Mouse (Mus musculus): ENCODE data around the gene 2310034G01Rik.

Gene 2310034G01Rik

DNA sequence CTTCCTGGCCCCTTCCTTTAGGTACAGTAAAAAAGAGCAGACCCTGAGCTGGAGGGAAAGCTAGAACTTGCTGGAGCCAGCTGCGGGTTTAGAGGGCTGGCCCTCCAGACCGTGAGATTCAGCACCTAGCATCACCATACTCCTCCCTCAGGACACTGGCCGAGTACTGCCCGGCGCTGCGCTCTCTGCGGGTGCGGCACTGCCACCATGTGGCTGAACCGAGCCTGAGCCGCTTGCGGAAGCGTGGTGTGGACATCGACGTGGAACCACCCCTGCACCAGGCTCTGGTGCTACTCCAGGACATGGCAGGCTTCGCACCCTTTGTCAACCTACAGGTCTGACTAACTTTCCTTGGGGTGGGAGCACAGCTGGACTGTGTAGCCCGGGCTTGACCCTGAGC is 20.2 kb downstream of the 2310034G01Rik start:
- peak; percentile 90 for DNase-seq (ENCODE audit: extremely low read depth, insufficient read length, low spot score)

DNA sequence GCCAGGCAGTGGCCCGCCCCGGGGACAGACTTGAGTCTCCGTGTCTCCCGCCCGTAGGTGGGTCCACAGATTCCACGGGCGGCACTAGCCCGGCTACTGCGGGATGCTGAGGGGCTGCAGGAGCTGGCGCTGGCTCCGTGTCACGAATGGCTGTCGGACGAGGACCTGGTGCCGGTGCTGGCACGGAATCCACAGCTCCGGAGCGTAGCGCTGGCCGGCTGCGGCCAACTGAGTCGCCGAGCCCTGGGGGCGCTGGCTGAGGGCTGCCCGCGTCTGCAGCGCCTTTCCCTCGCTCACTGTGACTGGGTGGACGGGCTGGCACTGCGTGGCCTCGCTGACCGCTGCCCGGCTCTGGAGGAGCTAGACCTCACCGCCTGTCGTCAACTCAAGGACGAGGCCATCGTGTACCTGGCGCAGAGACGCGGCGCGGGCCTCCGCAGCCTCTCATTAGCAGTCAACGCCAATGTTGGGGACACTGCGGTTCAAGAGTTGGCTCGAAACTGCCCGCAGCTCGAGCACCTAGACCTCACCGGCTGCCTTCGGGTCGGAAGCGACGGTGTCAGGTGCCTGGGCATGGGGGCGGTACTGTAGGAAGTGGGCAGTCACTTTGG is 21.0 kb downstream of the 2310034G01Rik start:
- DNase-seq (ENCODE audit: extremely low read depth, insufficient read length, low spot score) = no peak

DNA sequence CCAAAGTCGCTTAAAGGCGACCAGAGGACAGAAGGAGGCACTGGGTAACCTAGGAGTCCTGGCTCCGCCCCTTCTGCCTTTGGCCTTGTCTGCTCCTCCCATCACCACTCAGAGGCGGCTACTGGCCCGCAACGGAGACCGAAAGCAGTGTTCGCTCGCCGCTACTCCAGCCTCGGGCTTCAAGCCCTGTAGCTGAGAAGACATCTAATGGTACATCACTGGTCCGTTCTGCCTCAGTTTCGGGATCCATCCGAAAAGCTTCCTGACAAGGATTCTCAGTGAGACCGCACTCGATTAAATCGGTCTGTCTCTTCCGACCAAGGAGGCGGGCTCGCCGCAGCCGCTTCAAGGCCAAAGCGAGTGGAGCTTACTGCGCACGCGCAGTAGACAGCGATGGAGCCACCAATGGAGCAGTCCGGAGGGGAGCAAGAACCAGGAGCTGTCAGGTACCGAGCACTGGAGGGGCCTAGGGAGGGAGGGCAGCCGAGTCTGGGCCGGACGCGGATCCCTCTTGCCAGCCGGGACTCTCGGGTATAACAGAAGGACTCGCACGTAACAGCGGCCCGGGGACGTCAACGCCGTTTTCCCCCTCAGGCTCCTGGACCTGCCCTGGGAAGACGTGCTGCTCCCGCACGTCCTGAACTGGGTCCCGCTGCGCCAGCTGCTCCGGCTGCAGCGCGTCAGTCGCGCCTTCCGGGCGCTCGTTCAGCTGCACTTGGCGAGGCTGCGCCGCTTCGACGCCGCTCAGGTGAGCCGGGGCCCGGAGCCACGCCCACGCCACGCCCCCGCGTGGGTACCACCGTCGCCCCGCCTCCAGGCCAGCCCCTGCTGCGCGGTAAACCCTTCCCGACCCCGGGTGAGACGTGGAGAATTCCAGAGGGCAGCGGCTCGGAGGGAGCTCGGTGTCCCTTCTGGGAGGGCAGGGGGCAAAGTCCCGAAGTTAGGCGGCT is 21.7 kb downstream of the 2310034G01Rik start, which contains the start of gene Fbxl15:
Gene Fbxl15 (plus strand): TSS at position 104 of the 950 bp plus-strand sequence.
- DNase-seq (ENCODE audit: extremely low read depth, insufficient read length, low spot score) = peak; percentile 95

DNA sequence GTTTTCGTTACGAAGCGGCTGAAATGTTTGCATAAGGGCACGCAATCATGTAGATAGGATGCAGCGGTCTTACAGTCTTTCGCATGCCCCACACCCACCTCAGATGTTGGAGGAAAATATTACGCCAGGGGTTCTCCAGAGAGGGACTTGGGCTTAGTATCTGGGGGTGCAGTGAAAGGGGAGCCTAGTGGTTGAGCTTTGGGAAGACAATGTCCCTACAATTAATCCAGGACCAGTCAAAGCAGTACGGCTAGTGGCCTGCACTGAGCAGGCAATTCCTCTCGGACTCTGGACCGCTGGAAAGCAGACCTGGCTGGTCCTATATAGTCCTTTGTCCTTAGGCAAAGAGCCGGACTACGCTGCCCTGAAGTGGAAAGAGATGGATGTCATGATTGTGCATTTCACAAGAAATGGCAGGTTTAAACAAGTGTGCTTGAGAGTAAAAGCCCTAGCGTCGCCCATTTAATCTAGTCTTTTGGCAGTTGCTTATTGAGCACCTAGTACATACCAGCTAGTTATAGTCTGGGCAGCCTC is 22.5 kb downstream of the 2310034G01Rik start:
- DNase-seq (ENCODE audit: extremely low read depth, insufficient read length, low spot score) = no peak

DNA sequence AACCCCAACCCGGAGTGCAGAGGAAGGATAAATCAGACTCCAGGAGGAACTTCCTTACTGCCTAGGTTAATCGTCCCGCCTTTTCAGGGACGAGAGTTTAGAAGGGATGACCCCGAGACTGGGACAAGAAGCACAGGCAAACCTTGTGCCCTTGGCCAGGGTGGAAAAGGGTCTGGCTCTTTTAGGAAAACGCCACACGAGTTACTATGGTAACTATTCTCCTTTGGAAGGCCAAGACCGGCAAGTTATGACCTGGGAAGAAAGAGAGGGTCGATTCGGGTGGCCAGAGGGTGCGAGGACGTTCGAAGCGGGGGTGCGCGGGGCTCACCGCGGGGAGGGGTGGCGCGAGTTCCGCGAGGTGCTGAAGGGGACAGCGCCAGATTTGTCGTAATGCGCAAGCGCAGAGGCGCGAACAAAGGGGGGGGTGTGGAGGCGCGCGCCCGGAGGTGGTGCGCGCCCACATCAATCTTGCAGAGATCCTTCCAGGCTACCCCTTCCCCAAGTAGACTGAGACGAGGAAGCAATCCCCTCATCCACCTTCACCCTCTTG is 23.3 kb downstream of the 2310034G01Rik start, which contains the start of gene Psd:
Gene Psd (minus strand): TSS at position 401 of the 550 bp plus-strand sequence.
- DNase-seq (ENCODE audit: extremely low read depth, insufficient read length, low spot score) = no peak

DNA sequence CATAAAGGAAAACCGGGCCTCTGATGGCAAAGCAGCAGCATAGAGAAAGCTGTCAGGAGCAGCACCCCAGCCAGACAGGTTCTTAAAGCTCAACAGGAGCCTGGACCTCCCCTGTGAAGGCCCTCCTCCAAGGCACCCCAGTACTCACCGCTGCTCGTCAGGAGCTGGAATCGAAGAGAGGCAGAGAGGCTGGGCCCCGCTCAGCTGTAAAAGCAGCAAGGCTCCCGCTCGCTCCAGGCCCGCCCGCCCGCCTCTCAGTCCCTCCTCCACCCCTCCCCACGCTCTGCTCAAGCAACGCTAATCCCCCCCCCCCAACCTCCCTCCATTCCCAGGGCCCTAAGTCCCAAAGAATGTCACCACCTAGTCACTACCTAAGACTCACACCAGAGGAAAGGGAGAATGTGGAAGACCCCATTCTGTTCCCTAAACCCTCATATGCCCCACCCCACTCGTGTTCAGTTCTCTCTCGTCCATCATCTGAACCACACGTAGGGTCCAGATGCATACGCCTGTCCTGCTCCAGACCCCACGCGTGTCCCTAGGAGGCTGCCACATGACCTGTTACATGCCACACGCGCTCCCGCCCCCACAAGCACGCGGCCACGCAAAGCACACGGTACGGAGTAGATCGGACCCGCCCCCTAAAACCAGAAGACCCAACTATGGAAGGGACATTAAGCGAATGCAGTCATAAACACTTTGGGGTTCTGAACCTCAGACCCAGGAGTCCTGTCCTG is 23.9 kb downstream of the 2310034G01Rik start:
- no peak for DNase-seq (ENCODE audit: extremely low read depth, insufficient read length, low spot score)

DNA sequence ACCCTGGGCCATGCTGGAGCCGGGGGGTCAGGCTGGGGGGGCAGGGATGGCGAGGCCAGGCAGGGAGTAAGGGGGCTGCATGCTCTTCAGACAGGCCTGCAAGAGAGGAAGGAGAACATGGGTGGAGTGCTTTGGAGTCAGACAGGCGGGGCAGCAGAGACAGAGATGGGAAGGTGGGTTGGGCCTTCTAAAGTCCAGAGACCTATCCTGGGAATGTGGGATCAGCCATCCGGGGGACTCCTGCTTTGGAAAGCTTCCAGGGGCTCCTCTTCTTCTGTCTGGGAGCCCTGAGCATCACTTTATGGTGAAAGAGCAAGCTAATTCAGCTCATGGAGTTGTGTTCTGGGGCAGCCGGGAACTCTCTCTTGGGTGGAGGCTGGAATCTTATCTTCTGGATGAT is 25.2 kb downstream of the 2310034G01Rik start:
- DNase-seq (ENCODE audit: extremely low read depth, insufficient read length, low spot score) = no peak

DNA sequence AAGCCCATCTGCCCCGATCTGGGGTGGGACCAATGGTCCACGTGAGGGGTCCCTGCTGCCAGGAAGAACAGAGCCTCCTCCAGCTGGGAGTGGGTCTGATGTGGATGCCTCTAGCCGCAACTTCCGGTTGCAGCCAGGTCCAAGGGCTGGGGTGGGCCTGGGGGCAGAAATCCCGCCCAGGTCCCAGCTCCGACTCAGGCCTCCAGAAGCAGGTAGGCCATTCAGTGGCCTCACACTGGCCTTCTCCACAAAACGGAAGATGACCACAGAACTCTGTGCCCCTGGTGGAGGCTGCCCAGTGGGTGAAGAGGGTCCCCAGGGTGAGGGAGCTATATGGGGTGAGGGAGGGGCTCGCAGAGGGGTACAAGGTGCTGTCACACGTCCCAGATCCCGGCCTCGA is 25.7 kb downstream of the 2310034G01Rik start:
- DNase-seq (ENCODE audit: extremely low read depth, insufficient read length, low spot score) = no peak

DNA sequence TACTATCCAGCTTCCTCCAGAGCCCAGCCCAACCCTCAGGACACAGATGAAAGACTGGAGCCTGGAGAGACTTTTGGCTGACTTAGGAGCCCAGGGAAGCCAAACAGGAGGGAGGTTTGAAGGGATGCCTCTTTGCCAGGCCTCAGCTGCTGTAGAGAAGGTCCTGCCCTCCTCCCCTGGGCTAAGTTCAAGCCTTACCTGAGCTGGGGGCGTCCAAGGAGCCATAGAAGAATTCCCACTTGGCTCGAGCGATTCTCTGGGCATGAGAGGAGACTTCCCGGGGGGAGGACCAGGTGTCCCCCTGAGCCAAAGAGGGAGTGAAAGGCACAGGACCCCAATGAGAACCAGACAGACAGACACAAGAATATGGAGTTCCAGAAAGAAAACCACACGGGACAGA is 26.4 kb downstream of the 2310034G01Rik start:
- no peak for DNase-seq (ENCODE audit: extremely low read depth, insufficient read length, low spot score)

DNA sequence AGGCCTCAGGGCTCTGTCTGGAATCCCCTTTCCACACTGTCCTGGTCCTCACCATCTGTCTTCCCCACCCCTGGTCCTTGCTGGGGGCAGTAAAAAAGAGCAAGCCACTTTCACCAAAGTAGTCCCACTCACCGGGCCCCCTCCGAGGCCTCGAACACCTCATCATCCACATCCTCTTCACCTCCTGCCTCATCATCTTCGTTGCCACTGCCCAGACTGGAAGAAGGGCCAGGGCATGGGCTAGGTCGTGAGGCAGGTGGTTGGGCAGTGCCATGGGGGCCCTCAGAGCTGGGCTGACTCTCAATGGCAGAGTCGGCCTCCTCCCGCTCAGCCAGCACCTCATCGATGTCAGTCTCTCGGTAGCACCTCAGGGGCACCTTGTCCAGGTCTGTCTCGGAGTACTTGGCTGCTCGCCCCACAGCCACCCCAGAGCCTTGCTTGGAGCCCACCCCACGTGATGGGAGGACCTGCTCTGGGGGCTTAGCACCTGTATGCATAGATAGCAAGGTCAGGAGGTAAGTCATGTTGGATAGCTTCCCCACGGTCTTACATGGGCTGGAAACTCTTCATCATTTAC is 27.0 kb downstream of the 2310034G01Rik start:
- DNase-seq (ENCODE audit: extremely low read depth, insufficient read length, low spot score) = no peak

DNA sequence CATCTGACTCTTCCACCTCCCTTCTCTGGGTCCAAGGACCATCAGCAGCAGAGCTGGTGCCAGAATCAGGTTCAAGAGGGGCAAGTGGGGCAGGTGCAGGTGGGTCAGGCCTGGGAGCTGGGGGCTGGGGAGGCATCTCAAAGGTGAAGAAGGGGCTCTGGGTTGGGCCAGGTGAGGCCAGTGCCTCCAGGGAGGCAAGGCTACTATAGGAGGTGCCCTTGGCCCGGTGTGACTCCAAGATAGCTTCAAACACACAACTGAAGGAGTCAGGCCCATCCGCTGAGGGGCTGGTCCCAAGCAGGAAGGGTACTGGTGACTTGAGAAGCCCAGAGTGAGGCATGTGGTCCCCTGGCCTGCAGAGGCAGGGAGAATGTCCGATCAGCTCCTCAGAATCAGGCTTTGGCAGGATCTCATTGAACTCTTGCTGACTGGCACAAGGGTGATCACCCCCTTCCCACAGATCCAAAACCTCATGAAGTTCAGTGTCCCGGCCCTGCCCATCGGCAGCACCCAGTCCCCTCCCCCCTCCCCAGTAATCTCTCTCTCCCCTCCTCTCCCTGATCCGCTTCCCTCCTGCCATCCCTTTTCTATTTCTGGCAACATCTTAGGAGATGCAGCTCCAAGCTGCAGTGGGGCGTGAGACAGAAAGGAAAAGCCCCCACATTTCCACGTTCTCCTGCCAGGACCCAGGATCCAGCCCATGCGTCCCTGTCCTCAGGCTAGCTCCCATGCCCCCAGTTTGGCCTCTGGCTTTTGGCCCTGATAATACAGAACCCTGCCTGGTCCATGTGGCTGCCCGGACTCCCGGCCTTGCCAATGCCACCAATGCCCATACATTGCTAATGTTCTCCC is 27.7 kb downstream of the 2310034G01Rik start:
- DNase-seq (ENCODE audit: extremely low read depth, insufficient read length, low spot score) = no peak

DNA sequence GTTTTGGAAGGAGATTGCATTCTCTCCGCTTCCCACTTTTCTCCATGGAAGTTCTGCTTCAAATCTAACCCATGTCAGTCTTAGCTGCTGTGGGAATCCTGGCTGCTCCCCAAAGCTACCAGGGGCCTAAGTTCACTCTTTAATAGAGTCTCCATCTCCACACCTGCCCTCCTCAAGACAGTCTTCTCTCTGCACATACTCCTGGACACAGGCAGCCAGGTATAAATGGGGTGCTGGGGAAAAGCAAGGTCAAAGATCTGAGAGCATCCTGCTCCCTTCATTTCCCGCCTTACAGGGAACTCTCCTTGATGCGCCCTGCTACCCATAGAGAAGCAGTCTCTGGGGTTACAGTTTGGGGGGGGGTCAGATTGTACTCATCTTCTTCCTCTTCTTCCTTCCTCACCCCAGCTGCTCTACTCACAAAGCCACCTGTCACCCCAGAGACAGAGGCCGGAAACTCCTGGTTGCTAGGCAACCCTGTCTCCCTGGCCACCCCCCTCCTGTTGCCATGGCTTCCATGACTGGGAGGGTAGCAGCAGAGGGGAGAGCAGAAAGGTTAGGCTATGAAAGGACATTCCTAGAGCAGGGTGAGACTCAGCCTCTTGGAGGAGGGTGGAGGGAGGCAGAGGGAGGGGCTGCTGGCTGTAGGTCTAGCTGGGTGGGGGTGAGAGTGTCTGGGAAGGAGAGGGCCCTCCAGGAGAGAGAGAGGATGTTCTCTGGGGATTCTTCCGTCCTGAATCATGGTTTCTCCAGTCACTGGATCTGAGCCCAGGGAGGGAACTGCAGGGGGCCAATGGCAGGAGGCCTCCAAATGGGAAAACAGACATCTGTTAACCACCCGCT is 28.8 kb downstream of the 2310034G01Rik start:
- peak; percentile 53 for DNase-seq (ENCODE audit: extremely low read depth, insufficient read length, low spot score)

DNA sequence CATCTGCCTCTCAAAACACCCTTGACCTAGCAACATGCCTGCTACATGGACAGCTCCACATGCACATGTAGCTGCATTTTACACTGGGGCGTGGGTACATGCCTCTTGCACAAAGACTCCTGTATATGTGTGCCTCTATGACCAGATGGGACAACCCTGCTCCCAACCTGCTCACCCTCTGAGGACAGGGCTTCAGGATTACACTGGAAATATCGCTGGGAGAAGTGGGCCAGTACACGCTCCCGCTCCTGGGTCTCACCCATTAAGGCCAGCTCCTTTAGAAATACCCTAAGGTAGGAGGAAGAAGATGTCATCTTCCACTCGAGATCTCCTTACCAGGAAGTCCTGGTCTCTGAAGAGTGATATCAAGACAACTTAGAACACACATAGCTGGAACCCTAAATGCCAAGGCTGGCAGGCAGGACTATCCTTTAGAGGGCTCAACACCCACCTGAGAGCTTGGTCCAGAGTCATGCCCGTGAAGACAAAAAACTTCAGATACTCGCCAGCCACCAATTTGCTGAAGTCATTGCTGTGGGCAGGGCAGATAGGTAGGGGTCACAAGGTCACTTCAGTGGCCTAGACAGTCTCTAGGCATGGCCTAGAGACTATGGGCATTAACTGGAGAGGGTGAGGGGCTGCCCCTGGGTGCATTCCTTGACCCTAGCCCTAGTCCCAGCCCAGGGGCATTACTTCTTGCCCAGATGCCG is 29.9 kb downstream of the 2310034G01Rik start:
- DNase-seq (ENCODE audit: extremely low read depth, insufficient read length, low spot score) = no peak

DNA sequence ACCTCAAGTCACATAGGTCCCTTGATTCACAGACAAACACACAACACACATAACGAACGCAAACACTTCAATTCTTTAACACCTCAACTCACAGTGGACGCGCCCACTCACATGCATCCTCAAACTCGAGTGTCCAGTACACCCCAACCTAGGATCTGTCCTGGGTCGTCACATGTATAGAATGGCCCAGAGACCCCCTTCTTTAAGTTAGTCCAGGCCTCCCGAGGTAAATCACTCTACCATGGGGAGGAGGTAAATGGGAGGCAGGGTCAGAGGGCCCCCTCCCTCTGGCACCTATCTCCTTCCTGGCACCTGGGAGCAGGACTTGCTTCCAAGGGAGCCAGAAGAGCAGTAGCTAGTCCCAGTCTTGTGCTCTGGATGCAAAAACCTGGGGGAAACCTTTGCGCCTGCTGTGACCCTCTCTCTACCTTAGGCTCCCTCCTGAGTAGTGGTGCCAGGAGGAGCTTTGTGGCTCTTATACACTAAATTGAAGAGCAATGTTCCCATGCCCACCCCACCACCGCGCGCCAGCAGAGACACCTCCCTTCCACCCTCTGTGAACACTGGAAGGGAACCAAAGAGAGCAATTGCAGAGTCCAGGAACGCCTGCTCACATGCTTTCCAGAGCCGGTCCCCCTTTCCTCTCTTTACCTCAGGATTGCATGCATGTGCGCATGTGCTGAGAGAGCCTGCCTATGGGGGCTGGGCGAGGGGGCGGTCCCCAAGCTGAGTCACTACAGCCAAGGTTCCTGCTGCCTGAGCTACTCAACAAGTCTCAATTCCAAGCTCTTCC is 31.3 kb downstream of the 2310034G01Rik start:
- DNase-seq (ENCODE audit: extremely low read depth, insufficient read length, low spot score) = peak; percentile 83

DNA sequence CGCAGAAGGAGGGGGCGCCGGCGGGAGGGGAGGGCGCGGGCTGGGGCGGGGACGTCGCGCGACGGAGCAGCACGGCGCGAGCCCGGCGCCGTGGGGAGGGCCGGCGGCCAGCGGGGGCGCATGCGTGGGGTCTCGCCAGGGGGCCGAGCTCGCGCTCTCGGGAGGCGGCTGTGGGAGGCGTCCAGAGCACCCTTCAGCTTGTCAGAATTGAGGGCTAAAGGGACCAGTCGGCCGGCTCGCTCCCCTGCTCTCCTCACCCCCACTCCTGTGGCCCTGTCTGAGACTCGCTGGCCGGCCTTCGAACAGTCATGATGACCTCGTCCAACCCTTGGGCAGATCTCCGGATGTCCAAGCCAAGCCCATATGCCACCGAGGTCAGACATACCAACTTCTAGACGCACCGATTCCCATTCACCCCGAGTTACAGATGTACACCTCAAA is 32.1 kb downstream of the 2310034G01Rik start:
- DNase-seq (ENCODE audit: extremely low read depth, insufficient read length, low spot score) = no peak

DNA sequence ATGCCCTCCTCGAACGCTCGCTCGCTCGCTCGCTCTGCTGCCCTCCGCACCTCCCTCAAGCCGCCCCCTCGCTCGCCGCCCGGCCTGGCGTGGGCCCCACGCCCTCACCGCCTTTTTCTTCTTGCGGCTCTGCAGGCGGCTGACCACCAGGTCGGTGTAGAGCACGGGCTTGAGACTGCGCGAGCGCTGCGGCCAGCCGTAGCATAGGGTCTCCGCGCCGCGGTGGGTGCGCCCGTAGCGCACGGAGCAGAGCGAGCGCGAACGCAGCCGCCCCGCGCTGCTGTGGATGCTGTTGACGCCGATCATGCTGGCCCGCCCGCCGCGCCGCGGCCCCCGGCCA is 32.6 kb downstream of the 2310034G01Rik start:
- DNase-seq (ENCODE audit: extremely low read depth, insufficient read length, low spot score) = no peak

Data from 3134 (cell line).